17 mouse cellular contexts compared by ENCODE assay signal in the genomic region with DNA sequence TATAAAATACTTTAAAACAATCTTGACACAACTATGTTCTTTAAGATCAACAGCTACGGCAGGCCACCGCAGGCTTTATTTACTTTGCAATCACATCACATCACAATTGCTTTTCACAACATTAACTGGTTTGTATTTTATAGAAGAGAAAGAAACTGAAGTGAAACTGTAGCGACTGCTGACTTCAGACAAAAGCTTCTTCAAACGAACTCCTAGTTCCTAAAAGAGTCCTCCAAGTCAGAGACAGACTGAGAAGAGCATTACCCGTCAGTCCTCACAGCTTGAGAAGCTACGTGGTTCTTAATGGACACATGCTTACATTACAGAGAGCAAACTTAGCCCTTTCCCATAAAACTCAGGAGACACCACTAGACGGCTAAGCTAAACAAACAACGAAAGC. TPM values are rescaled to one million over a fixed set of nuclear protein-coding genes. Genes with fewer than 3 reads are reported as not detected.
DNase-seq lines count a peak whose midpoint lies in the region; ATAC-seq and TF ChIP-seq lines count a peak whose summit lies in the region.
"Had no signal": no experiment of that assay in that cellular context is flagged by ENCODE, and none has a peak within 500 bp of the region (broad histone marks: within the 10 kb centered on the region; RNA-seq: fewer than 3 reads in every experiment).

No protein-coding gene starts in this region.

- H3K9me3 ChIP-seq in liver, embryonic 12.5 days (replicated peaks): no peaks in the 10 kb centered on the region
- H3K9me3 ChIP-seq in midbrain, embryonic 13.5 days: no peaks in the 10 kb centered on the region
- H3K9me3 ChIP-seq: embryonic facial prominence, embryonic 13.5 days; liver, embryonic 13.5 days had no signal

- no peak for ATAC-seq in liver, embryonic 12.5 days
- peak; percentile 38 for ATAC-seq in granulocyte monocyte progenitor cell, adult 5-6 weeks (replicated peaks; ENCODE audit: poor library complexity, severe bottlenecking)
- ATAC-seq in midbrain, embryonic 13.5 days: no peak
- ATAC-seq: activated CD4-positive, CD25-positive, alpha-beta regulatory T cell, adult 4 months; hindbrain, embryonic 16.5 days had no signal

- H3K4me1 ChIP-seq in heart, adult 2 months (ENCODE audit: control insufficient read depth, insufficient read depth, low read length): peaks cover 10% of the 10 kb centered on the region
- H3K4me1 ChIP-seq in liver, adult 2 months (ENCODE audit: control insufficient read depth, insufficient read depth, low read length): peaks cover 7% of the 10 kb centered on the region
- H3K4me1 ChIP-seq in liver, embryonic 12.5 days: peaks cover 22% of the 10 kb centered on the region
- 0 out of 2 replicates have a peak, but pooled peaks cover 8% of the 10 kb centered on the region for H3K4me1 ChIP-seq in midbrain, embryonic 13.5 days (replicated peaks)

- no peaks in the 10 kb centered on the region for H3K27me3 ChIP-seq in heart, adult 2 months (ENCODE audit: control insufficient read depth, insufficient read depth, low read length)
- H3K27me3 ChIP-seq in liver, adult 2 months (ENCODE audit: control insufficient read depth, insufficient read depth, low read length): no peaks in the 10 kb centered on the region
- H3K27me3 ChIP-seq in liver, embryonic 12.5 days (replicated peaks): no peaks in the 10 kb centered on the region
- no peaks in the 10 kb centered on the region for H3K27me3 ChIP-seq in midbrain, embryonic 13.5 days
- H3K27me3 ChIP-seq: embryonic facial prominence, embryonic 13.5 days; liver, embryonic 13.5 days had no signal

- no peak overlapping the region for H3K9ac ChIP-seq in heart, adult 2 months (ENCODE audit: low read depth, low read length)
- no peak overlapping the region for H3K9ac ChIP-seq in liver, adult 2 months (ENCODE audit: low read depth, low read length)
- H3K9ac ChIP-seq in liver, embryonic 12.5 days: no peak overlapping the region
- H3K9ac ChIP-seq in midbrain, embryonic 13.5 days (replicated peaks): no peak overlapping the region
- H3K9ac ChIP-seq: embryonic facial prominence, embryonic 13.5 days; liver, embryonic 13.5 days had no signal

- peaks cover 11% of the 10 kb centered on the region for H3K36me3 ChIP-seq in heart, adult 2 months (ENCODE audit: control insufficient read depth, insufficient read depth, low read length)
- no peaks in the 10 kb centered on the region for H3K36me3 ChIP-seq in liver, adult 2 months (ENCODE audit: control insufficient read depth, insufficient read depth, low read length)
- no peaks in the 10 kb centered on the region for H3K36me3 ChIP-seq in liver, embryonic 12.5 days
- peaks cover 15% of the 10 kb centered on the region for H3K36me3 ChIP-seq in midbrain, embryonic 13.5 days
- H3K36me3 ChIP-seq: embryonic facial prominence, embryonic 13.5 days; liver, embryonic 13.5 days had no signal

- DNase-seq in heart, adult 2 months: no peak
- no peak for DNase-seq in heart, postnatal 36 days
- DNase-seq in liver, adult 2 months (ENCODE audit: extremely low read depth, low read depth, low spot score): peak; percentile 25
- DNase-seq in naive thymus-derived CD4-positive, alpha-beta T cell, adult 2 months (ENCODE audit: low read depth): peak; percentile 11
- DNase-seq in thymus, postnatal 14 days: no peak
- DNase-seq: cerebellum, adult 11 months; gastrocnemius, postnatal 25 days; kidney, adult 9 months; left cerebral cortex, postnatal 4 days; liver, embryonic 13.5 days had no signal

- 86% methylated on average over 8 of the region's 8 CpGs for WGBS in heart, adult 2 months
- WGBS in liver, adult 2 months: 83% methylated on average over 8 of the region's 8 CpGs
- 63% methylated on average over 8 of the region's 8 CpGs for WGBS in liver, embryonic 12.5 days (ENCODE audit: insufficient replicate concordance)
- WGBS in midbrain, embryonic 13.5 days: 70% methylated on average over 8 of the region's 8 CpGs

- TF ChIP-seq EP300 in heart, adult 2 months (IDR thresholded peaks at IDR 0.05; ENCODE audit: insufficient read depth, low read depth, low read length): no peak

- H3K4me2 ChIP-seq in liver, embryonic 12.5 days: no peak overlapping the region
- no peak overlapping the region for H3K4me2 ChIP-seq in midbrain, embryonic 13.5 days (replicated peaks)
- H3K4me2 ChIP-seq: embryonic facial prominence, embryonic 13.5 days; liver, embryonic 13.5 days had no signal

- no peak overlapping the region for H3K4me3 ChIP-seq in heart, adult 2 months
- no peak overlapping the region for H3K4me3 ChIP-seq in liver, adult 2 months (ENCODE audit: insufficient read depth, low read depth, low read length)
- H3K4me3 ChIP-seq in liver, embryonic 12.5 days: no peak overlapping the region
- H3K4me3 ChIP-seq in midbrain, embryonic 13.5 days (replicated peaks): no peak overlapping the region
- H3K4me3 ChIP-seq: embryonic facial prominence, embryonic 13.5 days; liver, embryonic 13.5 days; myocyte had no signal

- no peak for TF ChIP-seq CTCF in heart, adult 2 months (IDR thresholded peaks at IDR 0.05)
- TF ChIP-seq CTCF in liver, adult 2 months (IDR thresholded peaks at IDR 0.05; ENCODE audit: low read depth, low read length): no peak

- H3K27ac ChIP-seq in heart, adult 2 months: peak overlapping the region; percentile 51
- no peak overlapping the region for H3K27ac ChIP-seq in liver, adult 2 months (replicated peaks; ENCODE audit: insufficient read depth, low read depth, low read length)
- H3K27ac ChIP-seq in liver, embryonic 12.5 days: no peak overlapping the region
- no peak overlapping the region for H3K27ac ChIP-seq in midbrain, embryonic 13.5 days
- H3K27ac ChIP-seq: embryonic facial prominence, embryonic 13.5 days; liver, embryonic 13.5 days had no signal

- intact Hi-C loops in heart, adult 2 months (cut with DNase I): no loop called here
- intact Hi-C loops in heart, postnatal 36 days (cut with DNase I): no loop called here

- no peak for TF ChIP-seq POLR2A in heart, adult 2 months (IDR thresholded peaks at IDR 0.05; ENCODE audit: insufficient read depth, low read depth, low read length)
- TF ChIP-seq POLR2A in liver, adult 2 months (IDR thresholded peaks at IDR 0.05; ENCODE audit: extremely low read depth, insufficient read depth, low read length): no peak

- H3K79me2 ChIP-seq in heart, adult 2 months (replicated peaks; ENCODE audit: control insufficient read depth, insufficient read depth, low read length): no peaks in the 10 kb centered on the region
- H3K79me2 ChIP-seq in liver, adult 2 months (ENCODE audit: control insufficient read depth, insufficient read depth, low read length): no peaks in the 10 kb centered on the region

RNA-seq across cellular contexts. Expression of gene Atp2a2, which starts 48.4 kb away (rescaled TPM):
- over 10,000 TPM; 11,796 to 13,259 TPM for total RNA-seq in heart, adult 2 months (2021)
- polyA plus RNA-seq in heart, adult 2 months (2012; rRNA removed): 3,546 and 6,285 TPM in 2 replicates
- over 10,000 TPM; 11,843 to 11,873 TPM for total RNA-seq in heart, postnatal 36 days (2021)
- 44.6 and 65.4 TPM in 2 replicates for total RNA-seq in liver, adult 2 months (2014; rRNA removed)
- polyA plus RNA-seq in liver, adult 2 months (2012; rRNA removed): 46.0 and 50.5 TPM in 2 replicates
- 44.2 and 45.7 TPM in 2 replicates for polyA plus RNA-seq in liver, embryonic 12.5 days (2016; fragmentation: Nextera tagmentation; extraction: Ambion mirVana)
- total RNA-seq in granulocyte monocyte progenitor cell, adult 5-6 weeks (2014; fragmentation: Nextera tagmentation): 71.0 and 77.6 TPM in 2 replicates
- total RNA-seq in granulocyte monocyte progenitor cell, adult 5-6 weeks (2017): 112 and 118 TPM in 2 replicates
- polyA plus RNA-seq in midbrain, embryonic 13.5 days (2015; fragmentation: Nextera tagmentation; extraction: Ambion mirVana): 35.7 and 40.0 TPM in 2 replicates

Comparison
In these comparisons a context has a peak if more than half of its experiments do, and no peak if none do; other contexts are left out.
1. DNase-seq: peak in liver, adult 2 months (single experiment) and naive thymus-derived CD4-positive, alpha-beta T cell, adult 2 months (single experiment); none in heart, adult 2 months (0 of 2), heart, postnatal 36 days (0 of 2) and thymus, postnatal 14 days (single experiment).
2. RNA of gene Atp2a2, which starts 48.4 kb away (total RNA-seq): 11,796 to 13,259 TPM in heart, adult 2 months and 11,843 to 11,873 TPM in heart, postnatal 36 days; 71.0 to 118 TPM in granulocyte monocyte progenitor cell, adult 5-6 weeks and 44.6 to 65.4 TPM in liver, adult 2 months; every median in the first group is over 10 times any median in the second.